Mouse (Mus musculus): ENCODE data around the gene Galr3.

DNA sequence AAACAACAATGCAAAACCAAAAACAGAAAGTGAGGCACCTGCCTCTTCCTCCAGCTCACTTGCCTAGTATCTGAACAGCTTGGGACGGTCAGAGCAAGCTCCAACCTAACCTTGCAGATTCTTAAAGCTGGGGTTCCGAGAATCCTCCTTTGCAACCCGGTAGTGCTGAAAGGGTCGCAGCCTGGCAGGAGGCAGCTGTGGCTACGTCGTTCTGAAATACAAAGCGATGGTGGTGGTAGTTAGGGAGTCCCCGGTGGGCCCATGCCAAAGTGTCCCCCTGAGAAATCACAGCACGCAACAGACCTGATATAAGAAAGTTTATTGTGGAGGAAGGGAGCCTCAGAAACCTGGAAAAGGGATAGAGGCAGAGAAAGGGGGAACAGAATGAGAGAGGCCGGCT, 3.4 kb upstream of the Galr3 start:
- TF ChIP-seq CTCF (IDR thresholded peaks at IDR 0.05; ENCODE audit: low read depth, low read length) (no peak), POLR2A (IDR thresholded peaks at IDR 0.05; ENCODE audit: insufficient read depth, low read length) (no peak), EP300 (IDR thresholded peaks at IDR 0.05; ENCODE audit: insufficient read depth, low read depth, low read length) (no peak)

Data from ES-Bruce4 (cell line).